Mouse (Mus musculus): ENCODE data around the gene Chdh. TPM values are rescaled to one million over a fixed set of nuclear protein-coding genes. Genes with fewer than 3 reads are reported as not detected.

Chdh gene
- total and polyA plus RNA-seq, 2 experiments from 2014 or later, result 0.58 to 1.3 TPM

- Histone ChIP-seq H3K27ac (no peak overlapping the region), H3K9ac (replicated peaks; ENCODE audit: low read length) (no peak overlapping the region), H3K36me3 (ENCODE audit: insufficient read depth, low read length) (no peaks in the 10 kb centered on the region), H3K4me1 (ENCODE audit: insufficient read depth, low read length) (no peaks in the 10 kb centered on the region), H3K4me2 (ENCODE audit: low read depth, low read length) (no peak overlapping the region), H3K9me3 (ENCODE audit: low read length) (no peaks in the 10 kb centered on the region), H3K4me3 (ENCODE audit: low read length) (no peak overlapping the region), H3K27me3 (ENCODE audit: insufficient read depth, low read length) (no peaks in the 10 kb centered on the region)
- no peak for ATAC-seq
- WGBS, result 94% methylated on average over 8 of the region's 8 CpGs
- DNase-seq (ENCODE audit: low spot score), result no peak
- TF ChIP-seq CTCF (IDR thresholded peaks at IDR 0.05; ENCODE audit: low read depth), result no peak
Measured at GRCm38 (mm10) chr14:30019375-30019774, 10.6 kb downstream of the Chdh start.

DNA sequence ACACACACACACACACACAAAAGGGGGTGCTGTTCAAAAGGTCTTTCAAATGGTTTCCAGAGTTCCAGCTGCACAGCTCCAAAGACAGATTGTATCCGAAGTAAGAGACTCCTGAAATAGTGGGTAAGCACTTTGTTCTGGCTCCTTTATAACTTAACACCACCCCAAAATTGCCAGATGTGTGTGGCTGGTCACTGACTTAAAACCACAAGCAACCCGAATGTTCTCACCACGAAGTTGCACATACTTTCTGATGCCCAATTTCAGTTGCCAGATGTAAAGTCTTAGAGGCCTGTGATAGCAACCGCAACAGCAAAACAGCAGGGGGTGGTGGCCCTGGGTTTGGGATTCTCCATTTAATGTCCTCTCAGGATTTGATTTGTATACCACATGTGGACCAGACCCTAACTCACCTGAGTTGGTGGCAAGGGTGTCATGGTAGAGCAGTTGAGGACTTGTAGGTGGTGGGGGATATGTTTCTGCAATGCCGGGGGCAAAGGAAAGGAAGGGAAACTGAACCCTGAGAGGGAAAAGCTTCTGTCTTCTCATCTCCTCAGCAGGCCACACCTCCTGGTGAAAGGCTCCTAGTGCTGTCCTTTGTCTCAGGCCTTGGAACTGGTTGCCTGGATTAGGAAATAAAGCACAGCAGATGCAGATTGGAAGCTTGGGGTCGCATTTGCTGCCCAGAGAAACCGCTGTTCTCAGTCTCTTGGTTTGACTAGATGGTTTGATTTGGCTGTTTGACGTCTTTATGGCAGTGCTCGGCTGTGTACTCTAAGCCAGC is 11.2 kb downstream of the Chdh start:
- 53% methylated on average over 9 of the region's 9 CpGs for WGBS
- no peak for ATAC-seq

GRCm38 (mm10) chr14:30022471-30022870 is 13.6 kb downstream of the Chdh start:
- Histone ChIP-seq H3K27ac (no peak overlapping the region), H3K9me3 (ENCODE audit: low read length) (no peaks in the 10 kb centered on the region), H3K4me1 (ENCODE audit: insufficient read depth, low read length) (no peaks in the 10 kb centered on the region), H3K4me3 (ENCODE audit: low read length) (no peak overlapping the region), H3K36me3 (ENCODE audit: insufficient read depth, low read length) (no peaks in the 10 kb centered on the region), H3K4me2 (ENCODE audit: low read depth, low read length) (no peak overlapping the region), H3K27me3 (ENCODE audit: insufficient read depth, low read length) (no peaks in the 10 kb centered on the region), H3K9ac (replicated peaks; ENCODE audit: low read length) (no peak overlapping the region)
- WGBS, result 94% methylated on average over 6 of the region's 6 CpGs
- no peak for TF ChIP-seq CTCF (IDR thresholded peaks at IDR 0.05; ENCODE audit: low read depth)
- ATAC-seq (no peak), DNase-seq (ENCODE audit: low spot score) (no peak)

More for the DNA sequence above, 11.2 kb downstream of the Chdh start:
- H3K4me3 ChIP-seq (ENCODE audit: low read length), result no peak overlapping the region
- H3K9ac ChIP-seq (replicated peaks; ENCODE audit: low read length), result no peak overlapping the region
- no peaks in the 10 kb centered on the region for H3K4me1 ChIP-seq (ENCODE audit: insufficient read depth, low read length)
- H3K9me3 ChIP-seq (ENCODE audit: low read length), result no peaks in the 10 kb centered on the region
- no peaks in the 10 kb centered on the region for H3K27me3 ChIP-seq (ENCODE audit: insufficient read depth, low read length)
- DNase-seq (ENCODE audit: low spot score), result no peak
- no peak overlapping the region for H3K4me2 ChIP-seq (ENCODE audit: low read depth, low read length)
- no peak for TF ChIP-seq CTCF (IDR thresholded peaks at IDR 0.05; ENCODE audit: low read depth)
- H3K36me3 ChIP-seq (ENCODE audit: insufficient read depth, low read length), result no peaks in the 10 kb centered on the region
- no peak overlapping the region for H3K27ac ChIP-seq

DNA sequence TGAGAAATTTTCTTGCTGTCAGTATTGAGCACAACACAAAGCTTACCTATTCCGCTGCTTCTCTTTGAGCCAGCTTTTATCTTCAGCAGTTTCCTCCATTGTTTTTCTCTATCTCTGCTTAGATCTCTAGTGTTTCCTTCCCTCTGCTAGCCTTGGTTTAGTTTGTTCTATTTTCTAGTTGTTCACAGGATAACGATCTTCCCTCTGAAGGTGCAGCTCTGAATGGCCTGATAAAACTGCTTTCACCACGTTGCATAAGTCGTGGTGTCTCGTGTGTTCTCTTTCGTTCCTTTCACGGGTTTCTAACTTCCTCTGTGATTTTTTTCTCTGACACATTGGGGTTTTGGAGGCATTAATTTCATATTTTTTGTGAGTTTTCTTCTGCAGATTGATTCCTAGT is 15.6 kb downstream of the Chdh start:
- no peaks in the 10 kb centered on the region for H3K27me3 ChIP-seq (ENCODE audit: insufficient read depth, low read length)
- no peak overlapping the region for H3K27ac ChIP-seq
- ATAC-seq (no peak), DNase-seq (ENCODE audit: low spot score) (no peak)
- no peaks in the 10 kb centered on the region for H3K9me3 ChIP-seq (ENCODE audit: low read length)
- H3K9ac ChIP-seq (replicated peaks; ENCODE audit: low read length), result no peak overlapping the region
- TF ChIP-seq CTCF (IDR thresholded peaks at IDR 0.05; ENCODE audit: low read depth), result no peak
- 75% methylated on average over 7 of the region's 7 CpGs for WGBS
- H3K4me1 ChIP-seq (ENCODE audit: insufficient read depth, low read length), result no peaks in the 10 kb centered on the region
- no peak overlapping the region for H3K4me2 ChIP-seq (ENCODE audit: low read depth, low read length)
- no peaks in the 10 kb centered on the region for H3K36me3 ChIP-seq (ENCODE audit: insufficient read depth, low read length)
- no peak overlapping the region for H3K4me3 ChIP-seq (ENCODE audit: low read length)

- no peak overlapping the region for H3K4me2 ChIP-seq (ENCODE audit: low read depth, low read length)
Measured at GRCm38 (mm10) chr14:30027378-30027777, 18.6 kb downstream of the Chdh start.

DNA sequence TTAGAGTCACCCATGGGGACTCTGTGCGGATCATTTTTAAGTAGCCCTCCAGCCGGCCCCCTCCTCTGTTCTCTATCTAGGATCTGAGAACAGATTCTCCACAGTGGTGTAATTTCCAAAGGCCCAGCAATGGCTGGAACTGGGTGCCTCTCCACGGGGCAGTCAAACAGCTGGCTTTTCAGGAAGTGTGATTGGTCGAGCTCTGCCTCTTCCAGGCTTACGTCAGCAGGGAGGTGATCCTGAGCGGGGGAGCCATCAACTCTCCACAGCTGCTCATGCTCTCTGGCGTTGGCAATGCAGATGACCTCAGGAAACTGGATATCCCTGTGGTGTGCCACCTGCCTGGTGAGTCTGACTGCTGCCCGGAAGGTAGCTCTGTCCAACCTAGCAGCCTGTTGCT is 24.6 kb downstream of the Chdh start:
- Histone ChIP-seq H3K9ac (replicated peaks; ENCODE audit: low read length) (no peak overlapping the region), H3K9me3 (ENCODE audit: low read length) (no peaks in the 10 kb centered on the region), H3K27me3 (ENCODE audit: insufficient read depth, low read length) (no peaks in the 10 kb centered on the region), H3K4me3 (ENCODE audit: low read length) (no peak overlapping the region), H3K27ac (no peak overlapping the region), H3K36me3 (ENCODE audit: insufficient read depth, low read length) (no peaks in the 10 kb centered on the region), H3K4me2 (ENCODE audit: low read depth, low read length) (no peak overlapping the region), H3K4me1 (ENCODE audit: insufficient read depth, low read length) (no peaks in the 10 kb centered on the region)
- TF ChIP-seq CTCF (IDR thresholded peaks at IDR 0.05; ENCODE audit: low read depth), result no peak
- DNase-seq (ENCODE audit: low spot score) (no peak), ATAC-seq (no peak)
- 69% methylated on average over 8 of the region's 8 CpGs for WGBS

More at GRCm38 (mm10) chr14:30027378-30027777, 18.6 kb downstream of the Chdh start:
- Histone ChIP-seq H3K4me3 (ENCODE audit: low read length) (no peak overlapping the region), H3K9me3 (ENCODE audit: low read length) (no peaks in the 10 kb centered on the region), H3K4me1 (ENCODE audit: insufficient read depth, low read length) (no peaks in the 10 kb centered on the region), H3K27ac (no peak overlapping the region), H3K36me3 (ENCODE audit: insufficient read depth, low read length) (no peaks in the 10 kb centered on the region), H3K9ac (replicated peaks; ENCODE audit: low read length) (no peak overlapping the region), H3K27me3 (ENCODE audit: insufficient read depth, low read length) (no peaks in the 10 kb centered on the region)
- TF ChIP-seq CTCF (IDR thresholded peaks at IDR 0.05; ENCODE audit: low read depth), result peak; percentile 31; the same call in 1 of the 2 replicates
- ATAC-seq, result no peak
- no peak for DNase-seq (ENCODE audit: low spot score)
- WGBS, result 59% methylated on average over 2 of the region's 2 CpGs

DNA sequence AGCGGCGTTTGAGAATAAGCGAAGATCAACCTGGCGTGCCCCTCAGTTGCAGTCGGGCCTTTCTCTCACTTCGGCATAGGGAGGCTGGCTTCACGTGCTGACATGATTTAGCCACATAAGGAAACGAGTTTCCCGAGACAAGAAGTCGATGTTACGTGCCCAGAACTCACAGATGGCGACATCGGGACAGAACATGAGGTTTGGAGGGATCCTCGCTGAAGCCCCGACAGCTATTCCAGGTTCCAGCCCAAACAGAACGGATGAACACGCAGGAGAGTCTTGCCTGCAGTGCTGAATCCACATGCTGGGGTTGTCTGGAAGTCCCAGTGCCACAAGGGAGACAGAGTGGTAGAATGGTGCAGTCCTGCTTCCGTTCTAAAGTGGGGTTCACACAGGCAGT is 29.6 kb downstream of the Chdh start:
- Histone ChIP-seq H3K9me3 (ENCODE audit: low read length) (no peaks in the 10 kb centered on the region), H3K36me3 (ENCODE audit: insufficient read depth, low read length) (no peaks in the 10 kb centered on the region), H3K4me2 (ENCODE audit: low read depth, low read length) (no peak overlapping the region), H3K9ac (replicated peaks; ENCODE audit: low read length) (no peak overlapping the region), H3K27me3 (ENCODE audit: insufficient read depth, low read length) (no peaks in the 10 kb centered on the region), H3K4me1 (ENCODE audit: insufficient read depth, low read length) (no peaks in the 10 kb centered on the region), H3K27ac (no peak overlapping the region), H3K4me3 (ENCODE audit: low read length) (no peak overlapping the region)
- WGBS, result 80% methylated on average over 18 of the region's 18 CpGs
- ATAC-seq (no peak), DNase-seq (ENCODE audit: low spot score) (no peak)
- TF ChIP-seq CTCF (IDR thresholded peaks at IDR 0.05; ENCODE audit: low read depth), result no peak

Data from hindbrain, postnatal 0 days (tissue).